Mouse (Mus musculus) T-helper 1 cell (primary cell): ENCODE data around the gene Npcd.

ENCODE experiments used
- in situ Hi-C: fragments of 300-600 bp; cut with MboI, MseI; formaldehyde crosslinking; loops from one replicate; pipeline ENCODE4 v1.15.1; 2025; ENCODE audit warnings: high pct_unique_total_duplicates

Npcd gene

DNA sequence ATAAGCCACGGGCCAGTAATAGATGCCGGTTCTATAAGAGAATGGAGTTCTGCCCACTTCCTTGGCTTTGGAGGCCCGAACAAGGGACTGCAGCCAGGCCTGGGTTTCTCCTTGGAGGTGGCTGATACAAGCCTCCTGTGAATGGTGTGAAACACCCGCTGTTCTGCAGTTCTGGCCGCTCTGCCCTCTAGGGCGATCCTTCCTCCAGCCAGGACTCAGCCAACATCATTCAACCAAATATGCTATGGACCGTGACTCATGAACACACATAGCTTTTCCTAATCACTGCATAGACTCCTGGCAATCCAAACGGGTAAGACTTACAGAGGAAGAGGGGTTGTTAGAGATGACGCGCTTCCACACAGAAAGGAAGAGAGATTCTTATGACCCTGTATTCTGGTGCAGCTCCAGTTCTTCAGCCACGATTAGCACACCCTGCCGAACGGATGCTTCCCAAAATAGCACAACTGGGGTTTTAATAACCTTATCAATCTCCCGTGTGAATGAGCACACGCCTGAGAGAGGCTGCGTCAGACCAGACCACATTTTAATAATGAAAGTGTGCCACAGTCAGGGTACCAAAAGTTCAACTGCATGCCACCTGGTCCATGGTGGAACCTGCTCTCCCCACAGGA, 66.6 kb downstream of the Npcd start:
- in situ Hi-C loops: no loop called here

DNA sequence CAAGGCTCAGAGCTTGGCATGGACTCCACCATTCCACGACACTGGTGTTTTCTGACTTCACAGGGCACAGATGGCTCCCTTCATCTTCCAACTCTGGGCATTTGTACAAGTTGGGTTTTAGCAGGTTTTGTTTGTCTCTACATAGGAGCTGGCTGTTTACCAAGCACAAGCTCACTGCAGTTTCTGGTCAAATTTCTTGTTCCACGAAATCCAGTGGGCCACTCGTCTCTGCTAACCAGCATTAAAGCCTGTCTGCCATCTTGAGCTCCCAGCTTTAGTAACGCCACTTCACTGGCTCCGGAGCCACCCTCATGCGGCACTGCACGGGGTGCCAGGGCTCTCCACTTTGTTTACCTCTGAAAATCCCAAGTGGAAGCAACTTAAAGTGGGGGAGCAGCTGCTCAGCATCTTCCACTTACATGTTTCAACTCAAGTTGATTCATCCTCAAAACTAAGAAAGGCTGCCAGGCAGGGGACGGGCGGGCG, 67.4 kb downstream of the Npcd start:
- in situ Hi-C loops: no loop called here

GRCm38 (mm10) chr15:79766168-79766567, 67.9 kb downstream of the Npcd start:
- in situ Hi-C loops: no loop called here

- in situ Hi-C loops: no loop called here
These were observed 68.7 kb downstream of the Npcd start for GRCm38 (mm10) chr15:79765361-79765760.

GRCm38 (mm10) chr15:79764539-79765267, 69.3 kb downstream of the Npcd start:
- in situ Hi-C loops: no loop called here

- in situ Hi-C loops: no loop called here
These were observed 70.3 kb downstream of the Npcd start for GRCm38 (mm10) chr15:79763601-79764246.

GRCm38 (mm10) chr15:79763001-79763400, 71.0 kb downstream of the Npcd start:
- in situ Hi-C loops: no loop called here

GRCm38 (mm10) chr15:79760956-79761355, 73.1 kb downstream of the Npcd start:
- in situ Hi-C loops: no loop called here

DNA sequence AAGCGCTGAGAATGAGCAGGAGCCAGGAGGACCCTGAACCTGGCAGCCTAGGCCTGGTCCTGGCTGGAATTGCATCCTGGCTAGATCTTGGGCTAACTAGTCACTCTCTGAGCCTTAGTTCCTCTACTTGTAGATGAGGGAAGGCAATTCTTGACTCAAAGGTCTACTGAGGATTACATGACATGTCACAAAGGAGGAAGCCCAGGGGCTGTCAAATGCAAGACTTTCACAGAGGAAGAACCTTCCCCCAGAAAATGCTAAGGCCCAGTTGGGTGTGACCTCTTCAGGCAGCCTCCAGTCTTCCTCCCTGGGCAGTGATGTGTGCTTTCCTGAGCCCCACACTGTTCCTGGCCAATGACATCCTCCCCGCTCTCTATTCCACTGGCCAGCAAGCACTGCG, 76.9 kb downstream of the Npcd start:
- in situ Hi-C loops: no loop called here

GRCm38 (mm10) chr15:79755977-79756625, 77.9 kb downstream of the Npcd start:
- in situ Hi-C loops: no loop called here

DNA sequence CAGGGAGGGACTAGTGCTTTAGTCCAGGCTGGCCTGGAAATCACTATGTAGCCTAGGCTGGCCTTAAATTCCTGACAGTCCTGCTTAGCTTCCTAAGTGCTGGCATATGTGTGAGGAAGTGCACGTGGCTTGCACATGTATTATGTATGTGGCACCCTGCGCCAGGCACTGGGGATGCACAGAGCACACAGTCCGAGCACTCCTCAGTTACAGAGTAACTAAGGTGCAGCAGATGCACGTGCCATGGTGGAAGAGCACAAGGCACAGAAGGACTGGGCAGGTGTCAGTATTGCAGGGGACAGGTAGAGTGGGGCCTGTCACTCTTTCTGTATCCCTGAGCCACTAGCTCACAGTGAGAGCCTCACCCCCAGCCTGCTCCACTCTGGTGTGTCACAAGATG, 78.9 kb downstream of the Npcd start:
- in situ Hi-C loops: no loop called here

- in situ Hi-C loops: no loop called here
These were observed 80.2 kb downstream of the Npcd start for GRCm38 (mm10) chr15:79753873-79754272.

DNA sequence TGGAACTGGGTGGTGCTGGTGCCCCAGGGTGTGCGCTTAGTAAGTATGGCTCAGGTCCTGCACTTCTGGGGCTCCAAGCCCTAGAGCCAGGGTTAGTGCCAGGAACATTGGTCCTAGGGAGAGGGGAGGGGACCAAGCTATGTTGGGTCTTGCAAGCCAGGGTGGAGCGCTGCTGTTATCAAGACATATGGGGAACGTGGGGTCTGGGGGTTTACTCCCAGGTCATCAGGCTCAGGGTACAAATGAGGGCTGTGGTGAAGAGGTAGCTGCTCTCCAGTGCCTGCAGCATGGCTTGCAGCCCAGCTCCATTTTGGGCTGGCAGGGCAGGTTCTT, 80.7 kb downstream of the Npcd start:
- in situ Hi-C loops: no loop called here

GRCm38 (mm10) chr15:79752742-79753419, 81.2 kb downstream of the Npcd start:
- in situ Hi-C loops: no loop called here

DNA sequence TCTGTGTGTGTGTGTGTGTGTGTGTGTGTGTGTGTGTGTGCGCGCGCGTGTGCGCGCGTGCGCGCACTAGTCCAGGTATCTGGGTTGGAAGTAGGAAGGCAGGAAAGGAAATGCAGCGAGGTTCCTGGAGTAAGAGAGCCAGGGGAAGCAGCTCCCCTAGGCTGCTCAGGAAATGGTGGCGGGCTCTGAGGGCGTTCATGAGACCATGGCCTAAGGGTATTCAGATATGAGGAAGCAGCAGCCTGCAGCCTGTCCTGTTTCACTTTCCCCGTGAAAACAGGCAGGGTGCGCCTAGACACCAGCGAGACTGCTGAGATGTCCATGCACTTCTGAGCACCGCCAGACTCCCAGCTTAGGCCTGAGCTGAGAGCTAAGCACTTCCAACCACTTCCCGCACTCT, 82.3 kb downstream of the Npcd start:
- in situ Hi-C loops: no loop called here

DNA sequence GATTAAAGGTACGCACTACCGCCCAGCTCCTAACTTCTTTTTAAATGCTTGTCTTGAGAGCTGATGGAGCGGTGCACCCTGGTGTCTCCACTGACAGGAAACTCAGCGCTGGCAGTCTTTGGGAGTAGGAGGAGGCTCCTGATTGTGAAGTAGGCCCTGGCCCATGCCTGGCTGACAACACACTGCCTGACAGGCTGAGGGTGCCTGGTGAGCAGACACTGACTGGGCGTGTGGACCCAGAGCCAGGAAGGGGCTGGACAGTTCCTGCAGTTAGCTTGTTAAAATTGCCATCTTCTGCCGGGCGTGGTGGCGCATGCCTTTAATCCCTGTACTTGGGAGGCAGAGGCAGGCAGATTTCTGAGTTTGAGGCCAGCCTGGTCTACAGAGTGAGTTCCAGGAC, 83.8 kb downstream of the Npcd start:
- in situ Hi-C loops: no loop called here

- in situ Hi-C loops: no loop called here
These were observed 84.9 kb downstream of the Npcd start for GRCm38 (mm10) chr15:79749162-79749561.

DNA sequence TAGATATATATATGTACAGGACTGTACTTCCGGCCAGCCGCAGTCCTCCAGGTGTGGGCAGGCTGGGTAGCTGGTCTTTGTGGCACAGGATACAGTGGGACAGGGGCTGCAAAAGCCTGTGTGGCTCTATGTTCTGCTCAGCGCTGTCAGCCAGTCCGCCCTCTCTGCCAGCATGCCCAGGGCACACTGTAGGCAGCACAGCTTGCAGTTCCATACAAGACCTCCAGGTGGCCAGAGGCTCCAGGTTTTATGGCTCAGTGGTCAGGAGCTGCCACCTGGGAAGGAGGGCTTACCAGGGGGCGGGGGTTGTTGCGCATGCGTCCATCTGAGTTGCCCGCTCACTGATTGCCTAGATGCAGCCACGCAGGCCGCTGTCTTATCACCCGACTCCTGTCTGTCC, 86.0 kb downstream of the Npcd start:
- in situ Hi-C loops: no loop called here

DNA sequence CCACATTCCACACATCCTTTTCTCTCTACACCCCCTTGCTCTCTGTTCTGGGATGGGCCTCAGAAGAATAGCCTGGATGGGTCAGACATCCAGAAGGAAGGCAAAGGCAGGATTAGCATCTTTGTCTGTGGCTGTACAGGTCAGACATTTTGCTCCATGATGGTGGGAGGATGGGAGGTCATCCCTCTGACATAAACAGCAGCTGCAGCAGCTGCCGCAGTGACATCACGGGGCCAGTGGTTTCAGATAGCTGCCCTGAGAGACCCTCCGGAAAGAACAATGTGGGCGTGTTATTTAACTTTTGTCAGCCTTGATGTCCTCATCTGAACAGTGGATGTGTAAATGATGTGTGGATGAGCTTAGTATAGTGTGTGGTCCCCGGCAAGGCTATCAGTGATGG, 88.2 kb downstream of the Npcd start:
- in situ Hi-C loops: no loop called here

DNA sequence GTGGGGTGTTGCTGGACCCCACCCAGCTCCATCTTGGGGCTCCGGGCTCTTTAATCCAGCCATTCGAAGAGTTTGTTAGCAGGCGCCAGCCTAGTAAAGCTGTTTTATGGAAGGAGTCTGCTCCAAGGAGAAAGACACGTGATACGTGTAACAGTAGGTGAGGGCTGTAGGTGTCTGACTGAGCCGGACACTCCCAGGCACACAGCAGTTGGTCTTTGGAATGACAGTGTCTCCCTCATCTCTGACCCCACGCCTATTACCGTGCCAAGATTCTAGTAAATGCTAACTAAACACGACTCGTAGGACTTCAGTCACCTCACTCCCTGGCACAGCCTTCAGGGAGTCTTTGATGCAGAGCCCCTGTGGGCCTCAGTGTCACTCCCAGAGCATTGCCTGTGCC, 88.7 kb downstream of the Npcd start:
- in situ Hi-C loops: no loop called here

GRCm38 (mm10) chr15:79744742-79745141, 89.3 kb downstream of the Npcd start:
- in situ Hi-C loops: no loop called here

DNA sequence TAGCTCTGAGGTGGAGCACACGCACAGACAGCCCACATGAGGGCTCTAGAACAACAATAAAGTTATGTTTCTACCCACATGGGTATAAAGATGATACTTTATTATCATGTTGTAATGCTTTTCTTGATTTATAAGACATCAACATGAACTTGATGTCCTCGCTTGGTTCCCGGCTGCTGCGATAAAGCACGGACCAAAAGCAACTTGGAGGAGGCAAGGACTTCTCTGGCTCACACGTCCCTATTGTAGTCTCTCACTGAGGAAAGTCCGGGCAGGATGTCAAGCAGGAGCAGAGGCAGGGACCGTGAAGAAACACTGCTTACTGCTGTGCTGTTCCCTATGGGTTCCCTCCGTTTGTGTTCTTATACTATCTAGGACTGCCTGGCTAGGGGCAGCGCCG, 90.0 kb downstream of the Npcd start:
- in situ Hi-C loops: no loop called here
